Mouse (Mus musculus): ENCODE measurements at regions not wholly inside any gene's neighbourhood (a gene's known extent, or its start where the extent isn't known, plus 50 kb on each side); places are given as distances from the start of the nearest gene placed in this dataset.

DNA sequence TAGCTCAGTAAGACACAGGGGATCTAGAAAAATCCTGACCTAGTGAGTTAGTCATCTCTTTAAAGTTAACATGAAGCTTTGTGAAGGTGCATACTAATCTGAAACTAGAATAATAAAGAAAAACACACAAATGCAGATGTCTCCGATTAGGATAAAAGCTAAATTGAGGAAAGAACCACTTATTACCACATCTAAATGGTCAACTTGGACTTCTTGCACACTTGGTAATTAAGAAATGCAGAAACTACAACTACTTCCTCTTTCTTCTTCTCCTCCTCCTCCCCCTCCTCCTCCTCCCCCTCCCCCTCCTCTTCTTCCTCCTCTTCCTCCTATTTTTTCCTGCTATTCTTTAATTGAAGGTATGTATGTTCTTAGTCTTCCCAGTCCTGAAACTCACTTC is 116.3 kb downstream of the Dkk1 start:
- DNase-seq: no peak

DNA sequence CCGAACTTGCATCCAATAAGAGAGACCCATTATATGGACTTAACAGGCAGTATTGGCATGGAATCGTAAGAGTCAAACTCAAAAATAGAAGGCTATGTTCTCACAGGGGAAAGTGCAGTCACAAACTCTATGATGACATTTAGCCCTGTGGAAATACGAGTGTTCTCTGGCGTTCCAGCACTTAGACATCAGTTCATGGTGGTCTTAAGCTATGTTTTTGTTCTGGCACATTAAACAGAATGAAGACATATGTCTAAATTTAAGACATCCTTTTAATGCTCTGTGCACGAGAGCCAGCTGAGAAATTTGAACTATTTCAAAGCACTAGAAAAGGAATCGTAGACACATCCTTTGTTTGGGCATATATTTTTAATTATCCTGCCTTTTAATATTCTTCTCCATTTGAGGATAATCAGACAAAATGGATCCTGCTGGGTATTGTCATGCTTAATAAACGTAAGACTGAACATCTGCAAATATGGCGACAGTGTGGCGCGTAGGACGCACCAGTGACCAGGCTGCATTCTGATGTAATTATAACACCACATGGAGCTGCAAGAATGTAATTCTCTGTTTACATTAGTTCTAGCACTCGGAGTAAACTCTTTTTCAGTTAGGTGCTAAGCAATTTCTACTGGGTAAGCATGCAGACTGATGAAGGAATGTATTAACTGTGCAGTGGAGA is 114.3 kb downstream of the Dkk1 start:
- no peak for DNase-seq

GRCm38 (mm10) chr19:30450869-30451542 is 98.5 kb downstream of the Dkk1 start:
- no peak for DNase-seq

DNA sequence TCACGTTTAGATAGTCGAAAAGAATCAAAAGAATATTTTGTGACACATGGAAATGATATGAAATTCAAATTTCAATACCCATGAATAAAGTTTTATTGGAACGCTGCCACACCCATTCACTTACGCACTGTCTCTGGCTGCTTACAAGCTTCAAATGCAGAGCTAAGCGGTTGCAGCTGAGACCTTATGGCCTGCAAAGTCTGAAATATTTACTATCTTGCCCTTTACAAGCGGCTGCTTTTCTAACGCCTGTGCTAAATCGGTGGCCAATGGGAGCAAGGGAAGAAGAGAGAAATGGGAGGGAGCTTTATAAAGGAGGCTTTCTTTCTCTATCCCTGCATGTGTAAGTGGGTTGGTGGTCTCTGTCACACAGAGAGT is 97.9 kb downstream of the Dkk1 start:
- no peak for DNase-seq

- no peak for DNase-seq
These were observed 96.8 kb downstream of the Dkk1 start for GRCm38 (mm10) chr19:30452671-30453070.

GRCm38 (mm10) chr19:30483436-30483835 is 66.0 kb downstream of the Dkk1 start:
- DNase-seq: no peak

DNA sequence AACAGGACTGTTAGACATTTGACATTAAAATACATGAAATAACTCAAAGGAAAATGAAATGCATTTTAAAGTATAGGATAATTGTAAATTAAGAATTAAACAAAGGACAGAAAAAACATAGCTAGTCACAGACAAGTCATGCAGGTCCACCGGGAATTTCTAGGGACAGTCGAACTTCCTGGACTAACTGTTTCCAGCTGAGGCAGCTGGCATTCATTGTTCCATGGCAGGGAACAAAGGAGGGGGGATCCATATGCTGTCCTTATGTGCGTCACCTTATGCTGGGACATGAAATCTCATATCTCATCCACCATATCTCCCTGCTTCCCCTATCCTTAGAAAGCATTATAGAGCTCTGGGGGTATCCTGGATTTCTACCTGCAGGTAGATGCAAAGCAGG is 59.7 kb downstream of the Dkk1 start:
- DNase-seq: no peak

- DNase-seq: no peak
These were observed 58.5 kb downstream of the Dkk1 start for GRCm38 (mm10) chr19:30490916-30491315.

Measured in adrenal gland, adult 2 months (tissue).